Mouse (Mus musculus) natural killer cell, adult 2 months (primary cell): ENCODE results near the gene Aqp2.
A peak's percentile ranks its signal among the peaks of the same experiment; 100 is the strongest.

Source experiments
- DNase-seq, 2 experiments: peaks; one replicate each; pipeline ENCODE4 v3.0.0; 2022; ENCODE audit warnings: low spot score in 2 of 2

Aqp2 gene

GRCm38 (mm10) chr15:99590429-99591084 is 11.7 kb downstream of the Aqp2 start, which contains the start of gene Aqp5:
Gene Aqp5, plus strand, starts transcription at chr15:99590782.
- DNase-seq = no peak

DNA sequence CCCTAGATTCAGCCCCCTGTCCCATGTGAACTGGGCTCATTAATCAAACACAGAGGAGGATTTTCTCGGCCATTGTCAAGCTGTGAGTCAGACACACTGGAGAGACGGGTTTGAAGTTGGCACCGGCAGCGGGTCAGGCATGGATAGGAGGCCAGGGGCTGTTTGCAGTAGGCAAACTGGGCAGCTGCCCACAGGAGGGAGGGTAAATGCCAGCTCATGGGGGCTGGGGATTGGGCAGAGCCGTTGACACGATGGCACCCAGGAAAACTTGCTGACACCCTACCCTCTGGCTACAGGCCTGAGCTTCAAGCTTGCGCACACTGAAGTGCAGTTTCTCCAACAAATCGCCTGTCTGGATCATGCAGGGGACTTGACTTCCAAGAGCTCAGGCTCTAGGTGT is 13.3 kb downstream of the Aqp2 start:
- DNase-seq = no peak

- no peak for DNase-seq
These were observed 14.0 kb downstream of the Aqp2 start for GRCm38 (mm10) chr15:99592877-99593276.

- DNase-seq = no peak
These were observed 16.1 kb downstream of the Aqp2 start for GRCm38 (mm10) chr15:99594951-99595350.

- DNase-seq = peak; percentile 70 to 73
These were observed 17.3 kb downstream of the Aqp2 start for GRCm38 (mm10) chr15:99596056-99596687.

DNA sequence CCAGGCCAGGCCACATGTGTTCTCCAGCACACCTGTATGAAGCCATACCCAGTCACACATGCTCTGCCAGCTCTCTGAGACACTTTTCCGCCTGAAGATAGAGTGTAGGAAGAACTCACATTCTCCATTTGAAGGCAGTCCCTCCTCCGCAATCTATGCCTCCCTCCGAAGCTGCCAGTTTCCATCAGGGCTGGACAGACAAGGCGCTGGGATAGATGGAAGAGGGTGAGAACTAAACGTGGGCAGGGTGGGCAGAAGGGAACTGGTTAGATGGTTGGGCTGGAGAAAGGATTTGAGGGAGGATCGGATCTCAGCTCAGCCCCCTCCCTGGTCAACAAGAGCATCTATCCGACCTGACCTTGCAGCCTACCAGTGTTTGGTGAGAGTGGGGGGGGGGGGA is 18.0 kb downstream of the Aqp2 start:
- no peak for DNase-seq

DNA sequence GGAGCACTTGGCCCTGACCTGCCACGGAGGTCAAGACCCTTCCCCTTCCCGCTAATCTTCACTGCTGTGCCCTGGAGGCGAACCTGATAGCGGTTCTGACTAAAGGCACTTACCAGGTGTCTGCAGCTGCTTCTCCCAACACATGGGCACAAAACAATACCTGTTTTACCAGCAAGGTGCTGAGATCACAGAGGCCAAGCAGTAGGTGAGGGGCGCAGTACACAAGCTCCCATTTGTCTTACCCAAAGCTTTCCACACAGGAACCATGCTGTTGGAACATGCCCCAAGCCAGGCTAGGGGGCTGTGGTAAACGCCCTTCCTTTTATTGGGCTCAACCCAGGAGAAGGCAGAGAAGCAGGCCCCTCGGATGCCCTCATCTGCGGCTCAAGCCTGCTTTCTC is 18.7 kb downstream of the Aqp2 start:
- no peak for DNase-seq

DNA sequence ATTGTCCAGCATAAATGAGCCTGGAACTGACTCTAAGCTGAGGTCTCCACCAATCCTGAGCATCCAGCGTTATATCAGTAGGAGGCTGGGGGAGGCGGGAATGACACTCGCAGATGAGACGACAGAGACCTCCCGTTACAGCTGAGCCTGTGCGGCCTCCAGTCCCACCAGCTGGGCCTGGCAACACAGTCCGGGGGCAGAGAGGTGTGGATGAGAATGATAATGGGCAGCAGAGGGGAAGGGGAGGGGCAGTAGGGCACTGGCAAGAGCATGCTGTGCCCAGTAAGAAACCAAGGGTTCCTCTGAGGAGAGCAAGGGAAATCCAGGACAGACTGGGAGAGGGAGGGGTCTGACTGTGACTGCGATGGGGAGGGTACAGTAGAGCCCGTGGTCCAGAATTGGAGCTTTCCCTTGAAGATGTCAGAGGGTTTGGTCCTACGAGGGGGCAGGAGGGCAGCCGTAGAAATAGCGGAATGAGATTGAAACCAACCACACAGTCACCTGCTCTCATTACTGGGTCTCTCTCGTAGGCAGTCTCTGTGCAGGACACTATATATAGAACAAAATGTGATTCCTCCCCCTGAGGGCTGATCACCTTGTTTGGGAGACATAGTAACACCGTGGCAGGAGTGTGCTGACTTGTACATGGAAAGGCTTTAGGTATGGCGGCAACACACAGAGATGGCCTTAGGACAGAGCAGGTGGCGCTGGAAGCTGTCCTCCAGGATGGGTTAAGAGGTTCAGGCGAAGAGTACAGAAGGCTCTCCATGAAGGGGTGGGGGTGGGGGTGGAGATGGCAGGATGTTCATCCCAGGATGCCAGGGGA is 20.6 kb downstream of the Aqp2 start:
- DNase-seq = no peak

DNA sequence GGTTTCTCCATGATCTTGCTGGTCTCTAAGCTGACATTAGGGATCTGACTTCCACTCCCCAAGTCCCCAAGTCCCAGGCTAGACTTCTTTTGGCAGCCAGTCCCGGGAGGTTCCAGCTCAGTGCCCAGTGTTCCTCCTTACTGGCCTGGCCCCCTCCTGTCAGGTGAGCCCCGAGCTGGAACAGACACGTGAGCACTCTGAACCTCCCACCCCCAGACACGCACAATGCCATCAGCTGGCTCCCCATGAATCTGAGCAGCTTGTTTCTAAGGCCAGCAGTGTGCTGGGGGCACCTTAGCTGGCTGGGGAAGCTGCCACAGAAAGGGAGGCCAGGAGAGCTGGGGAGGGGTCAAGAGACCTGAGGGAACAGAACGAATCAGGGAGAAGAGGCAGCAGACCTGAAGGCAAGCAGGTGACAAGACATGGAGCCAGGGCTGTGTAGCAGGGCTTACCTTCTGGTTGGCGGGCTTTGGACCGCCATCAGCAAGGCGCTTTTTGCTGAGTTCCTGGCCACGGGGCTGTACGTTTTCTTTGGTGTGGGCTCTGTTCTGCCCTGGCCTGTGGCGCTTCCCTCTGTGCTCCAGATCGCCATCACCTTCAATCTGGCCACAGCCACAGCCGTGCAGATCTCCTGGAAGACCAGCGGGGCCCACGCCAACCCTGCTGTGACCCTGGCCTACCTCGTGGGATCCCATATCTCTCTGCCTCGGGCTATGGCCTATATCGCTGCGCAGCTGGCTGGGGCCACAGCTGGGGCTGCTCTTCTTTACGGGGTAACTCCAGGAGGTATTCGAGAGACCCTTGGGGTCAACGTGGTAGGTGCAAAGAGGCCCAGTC is 22.3 kb downstream of the Aqp2 start, which contains the start of gene Aqp6:
Gene Aqp6 (plus strand): TSS at position 415 of the 837 bp plus-strand sequence.
- DNase-seq = no peak

- no peak for DNase-seq
These were observed 22.9 kb downstream of the Aqp2 start for GRCm38 (mm10) chr15:99601823-99602120.

DNA sequence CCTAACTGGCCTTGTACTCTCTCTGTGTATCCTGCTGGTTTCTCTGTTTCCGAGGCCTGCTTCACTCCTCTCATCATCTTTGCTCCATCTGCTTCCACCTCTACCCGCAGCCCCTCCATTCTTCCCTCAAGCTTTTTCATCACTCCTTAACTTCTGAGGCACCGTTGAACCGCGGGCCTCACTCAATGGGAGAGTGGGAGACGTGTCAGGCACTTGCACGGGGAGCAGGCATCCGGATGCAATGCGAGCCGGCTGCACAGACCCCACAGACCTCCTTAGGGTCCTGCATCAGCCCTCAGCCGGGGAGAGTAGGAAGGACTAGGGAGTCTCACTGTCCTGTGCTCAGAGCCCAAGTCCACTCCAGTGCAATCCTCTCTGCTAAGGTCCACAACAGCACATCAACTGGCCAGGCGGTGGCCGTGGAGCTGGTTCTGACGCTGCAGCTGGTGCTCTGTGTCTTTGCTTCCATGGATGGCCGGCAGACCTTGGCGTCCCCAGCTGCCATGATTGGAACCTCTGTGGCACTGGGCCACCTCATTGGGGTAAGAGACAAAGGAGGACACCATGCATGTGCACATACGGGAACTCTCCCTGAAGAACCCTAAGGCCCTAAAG is 23.5 kb downstream of the Aqp2 start:
- no peak for DNase-seq

- DNase-seq = no peak
These were observed 24.4 kb downstream of the Aqp2 start for GRCm38 (mm10) chr15:99603216-99603615.

- DNase-seq = no peak
These were observed 26.7 kb downstream of the Aqp2 start for GRCm38 (mm10) chr15:99605595-99605994.

DNA sequence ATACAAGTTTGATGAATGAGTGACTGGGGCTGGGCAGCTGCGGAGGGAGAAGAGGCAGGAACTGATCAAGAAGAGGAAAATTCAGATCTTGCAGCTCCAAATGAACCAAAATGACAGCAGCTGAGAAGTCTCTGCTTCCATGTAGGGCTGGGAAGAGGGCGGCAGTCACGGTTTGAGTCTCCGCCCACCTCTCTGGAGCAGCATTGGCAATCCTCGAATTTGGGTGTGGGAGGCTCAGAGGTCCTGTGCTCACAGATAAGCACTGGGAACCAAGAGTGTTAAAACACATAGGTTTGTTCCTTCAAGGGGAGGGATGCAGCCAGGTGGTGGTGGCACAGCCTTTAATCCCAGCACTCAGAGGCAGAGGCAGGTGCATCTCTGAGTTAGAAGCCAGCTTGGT is 27.7 kb downstream of the Aqp2 start:
- no peak for DNase-seq

- no peak for DNase-seq
These were observed 28.7 kb downstream of the Aqp2 start for GRCm38 (mm10) chr15:99607388-99608113.

DNA sequence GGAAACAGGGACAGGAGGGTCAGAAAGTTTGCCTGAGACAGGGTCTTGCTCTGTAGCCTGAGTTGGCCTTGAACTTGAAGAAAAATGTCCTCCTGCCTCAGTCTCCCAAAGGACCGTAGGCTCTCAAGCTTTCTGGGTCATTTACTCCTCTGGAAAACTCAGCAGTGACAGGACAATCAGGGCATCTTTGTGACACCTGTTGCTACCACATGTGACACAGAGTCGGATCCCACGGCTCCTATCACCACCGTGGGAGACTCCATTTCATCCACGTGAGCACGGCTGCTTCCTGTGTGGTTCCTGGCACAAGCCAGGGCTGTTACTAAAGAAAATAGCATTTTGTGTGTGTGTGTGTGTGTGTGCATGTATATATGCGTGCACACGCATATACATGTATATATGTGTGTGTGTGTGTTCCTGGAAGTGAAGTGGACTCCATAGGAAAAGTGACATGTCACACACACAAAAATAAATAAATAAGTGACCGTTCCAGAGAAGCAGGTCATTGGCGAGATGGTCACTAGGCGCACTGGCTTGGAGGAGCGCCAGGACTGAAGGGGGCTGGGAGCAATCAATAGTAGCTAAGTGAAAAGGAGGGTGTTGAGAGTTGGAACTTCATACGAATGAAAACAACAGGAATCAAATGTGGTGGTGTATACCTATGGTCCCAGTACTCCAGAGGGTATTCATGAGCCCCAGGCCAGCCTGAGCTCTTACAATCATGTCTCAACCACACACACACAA is 29.7 kb downstream of the Aqp2 start:
- no peak for DNase-seq

GRCm38 (mm10) chr15:99611563-99611962 is 32.7 kb downstream of the Aqp2 start:
- DNase-seq = no peak

DNA sequence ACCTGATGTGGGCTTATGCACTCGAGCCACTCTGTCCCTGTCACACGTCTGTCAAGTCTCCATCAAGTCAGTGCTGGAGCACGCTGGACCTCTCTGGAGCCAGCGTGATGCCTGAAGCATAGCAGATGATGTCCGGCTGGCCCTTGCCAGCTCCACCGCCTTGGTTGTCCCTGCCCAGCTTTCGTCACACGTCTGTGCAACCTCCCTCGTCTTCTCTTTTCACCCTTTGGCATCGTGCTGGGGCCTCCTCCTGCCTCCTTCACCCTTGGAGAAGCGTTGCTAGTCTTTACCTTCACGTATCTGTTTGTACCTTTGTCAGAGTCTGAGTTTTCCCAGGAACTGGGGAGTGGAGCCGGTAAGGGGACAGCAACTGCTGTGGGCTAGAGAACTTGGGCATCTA is 35.4 kb downstream of the Aqp2 start:
- no peak for DNase-seq

DNA sequence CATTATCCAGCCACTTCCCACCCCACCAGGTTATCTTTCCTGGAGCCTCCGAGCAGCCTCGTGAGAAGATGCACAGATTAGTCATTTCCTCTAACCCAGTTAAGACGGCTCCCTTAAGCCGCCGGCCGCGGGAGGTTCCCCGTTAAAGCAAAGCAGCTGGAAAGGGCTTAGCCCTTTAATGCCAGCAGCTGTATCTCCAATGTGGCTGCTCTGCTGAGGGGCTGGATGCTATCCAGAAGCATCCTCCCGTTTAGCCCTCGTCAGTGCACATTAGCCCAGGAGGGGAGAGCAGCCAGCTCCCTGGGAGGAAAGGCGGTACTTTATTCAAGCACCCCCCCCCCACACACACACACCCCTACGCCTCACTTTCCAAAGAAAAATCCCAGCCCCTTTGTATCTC is 35.9 kb downstream of the Aqp2 start:
- no peak for DNase-seq

- no peak for DNase-seq
These were observed 36.4 kb downstream of the Aqp2 start for GRCm38 (mm10) chr15:99615246-99615645.
